Mouse (Mus musculus) liver, adult (tissue): ENCODE data around the gene Tbx18.

Source experiments
- GATA4 ChIP-seq: IDR thresholded peaks from 2 replicates; pipeline ENCODE4 v1.6.1; 2014; ENCODE audit warnings: mild to moderate bottlenecking, low read length; ENCODE audit not compliant: insufficient replicate concordance

Tbx18 gene

GRCm38 (mm10) chr9:87730271-87730960, 644 bp downstream of the Tbx18 start:
- TF ChIP-seq GATA4, result no peak

DNA sequence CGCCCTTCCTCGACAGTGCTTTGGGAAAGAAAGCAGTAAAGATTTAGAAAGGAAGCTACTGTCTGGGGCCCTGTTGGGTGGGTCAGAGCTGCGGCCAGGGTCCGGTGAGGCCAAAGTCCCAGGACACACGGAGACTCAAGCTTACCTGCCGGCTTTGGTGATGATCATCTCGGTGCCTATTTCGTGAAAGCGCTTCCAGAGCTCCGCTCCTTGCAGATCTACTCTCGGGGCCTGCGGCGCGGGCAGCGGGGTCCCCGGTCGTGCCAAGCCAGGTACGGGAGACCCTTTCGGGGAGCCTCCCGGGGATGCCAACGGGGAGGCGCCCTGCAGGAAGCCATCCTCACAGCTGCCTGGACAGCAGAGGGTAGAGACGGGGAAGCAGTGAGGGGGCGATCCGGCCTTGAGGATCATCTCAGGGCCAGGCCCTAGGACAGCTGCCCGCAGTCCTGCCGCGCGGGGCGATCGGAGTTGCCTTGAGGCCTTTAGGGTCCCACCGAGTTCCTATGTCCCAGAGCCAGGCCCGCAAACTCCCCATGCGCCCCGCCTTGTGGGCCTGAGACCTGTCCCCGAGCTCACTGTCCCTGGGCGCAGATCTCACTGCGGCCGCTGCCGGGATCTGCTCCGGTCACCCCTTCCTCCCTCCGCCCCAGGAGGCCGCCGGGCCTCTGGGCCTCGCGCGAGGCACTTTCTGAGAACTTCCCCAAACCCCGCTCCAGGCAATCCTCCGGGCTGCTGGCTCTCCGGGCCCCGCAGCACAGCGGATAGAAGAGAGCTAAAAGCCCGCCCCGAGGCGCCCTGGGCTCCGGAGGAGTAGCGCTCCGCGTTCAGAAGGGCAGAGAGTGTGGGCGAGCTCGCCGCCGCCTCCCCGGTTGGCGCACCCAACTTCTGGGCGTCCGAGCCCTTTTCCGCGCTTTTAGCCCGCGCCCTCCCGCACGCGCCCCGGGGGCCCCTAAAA, 1.5 kb downstream of the Tbx18 start:
- no peak for TF ChIP-seq GATA4

- TF ChIP-seq GATA4, result no peak
Observed at GRCm38 (mm10) chr9:87728107-87728506, 3.0 kb downstream of the Tbx18 start.

GRCm38 (mm10) chr9:87727155-87727953, 3.7 kb downstream of the Tbx18 start:
- TF ChIP-seq GATA4, result no peak

DNA sequence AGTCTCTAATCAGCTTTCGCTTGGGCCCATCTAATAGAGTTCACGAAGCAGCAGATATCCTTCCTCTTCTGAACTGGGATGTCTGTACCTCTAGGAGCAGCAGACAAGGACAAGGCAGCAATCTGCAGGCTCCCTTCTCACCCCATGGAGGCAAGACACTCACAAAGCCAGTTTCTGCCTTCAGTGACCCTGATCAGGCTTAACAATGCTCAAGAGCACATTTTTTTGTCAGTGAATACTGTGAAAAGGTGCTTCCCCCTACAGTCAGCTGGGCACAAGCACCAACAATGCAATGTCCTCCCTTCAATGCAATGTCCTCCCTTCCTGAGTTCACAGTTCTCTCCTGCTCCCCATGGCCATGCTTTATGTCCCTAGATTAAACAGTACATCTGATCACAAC, 9.3 kb downstream of the Tbx18 start:
- TF ChIP-seq GATA4, result no peak

GRCm38 (mm10) chr9:87710360-87710759, 20.7 kb downstream of the Tbx18 start:
- no peak for TF ChIP-seq GATA4

GRCm38 (mm10) chr9:87708151-87708550, 22.9 kb downstream of the Tbx18 start:
- TF ChIP-seq GATA4, result no peak

- no peak for TF ChIP-seq GATA4
Observed at GRCm38 (mm10) chr9:87702267-87702666, 28.8 kb downstream of the Tbx18 start.

- no peak for TF ChIP-seq GATA4
Observed at GRCm38 (mm10) chr9:87686981-87687380, 44.1 kb downstream of the Tbx18 start.

GRCm38 (mm10) chr9:87682247-87682646, 48.8 kb downstream of the Tbx18 start:
- TF ChIP-seq GATA4, result no peak
